ENCODE assay signal across 22 mouse cellular contexts in the genomic region with DNA sequence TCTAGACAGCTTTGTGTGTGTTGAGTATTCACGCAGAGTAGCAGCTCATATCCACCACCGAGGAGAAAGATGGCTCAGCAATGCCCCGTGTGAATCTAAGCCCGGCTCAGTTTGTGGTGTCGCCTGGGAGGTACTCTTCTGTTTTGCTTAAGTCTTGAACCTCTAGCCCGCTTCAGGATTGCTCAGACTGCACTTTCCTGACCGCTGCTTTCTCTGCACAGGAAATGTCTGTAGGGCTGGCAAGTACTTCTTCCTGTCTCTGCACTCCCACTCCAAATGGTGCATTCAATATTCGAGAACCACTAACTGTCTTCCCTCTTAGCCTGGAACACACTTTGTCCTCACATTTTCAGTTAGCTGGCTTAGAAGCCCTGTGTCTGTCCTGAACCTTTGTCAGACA. TPM values are rescaled to one million over a fixed set of nuclear protein-coding genes. Genes with fewer than 3 reads are reported as not detected.
DNase-seq lines count a peak whose midpoint lies in the region; ATAC-seq and TF ChIP-seq lines count a peak whose summit lies in the region.
"Had no signal": no experiment of that assay in that cellular context is flagged by ENCODE, and none has a peak within 500 bp of the region (broad histone marks: within the 10 kb centered on the region; RNA-seq: fewer than 3 reads in every experiment).

No protein-coding gene starts in this region.

- H3K36me3 ChIP-seq in lung, postnatal 0 days (ENCODE audit: insufficient read depth, low read length), result no peaks in the 10 kb centered on the region
- H3K36me3 ChIP-seq in hindbrain, postnatal 0 days (ENCODE audit: insufficient read depth, low read length), result no peaks in the 10 kb centered on the region
- H3K36me3 ChIP-seq: heart, embryonic 12.5 days; limb, embryonic 12.5 days; midbrain, embryonic 12.5 days had no signal

- no peak for TF ChIP-seq POLR2A in bone marrow macrophage, adult 2 months (IDR thresholded peaks at IDR 0.05; ENCODE audit: borderline replicate concordance, low read depth, low read length)

- peaks cover 10% of the 10 kb centered on the region; the same call in 1 of the 2 replicates for H3K4me1 ChIP-seq in lung, postnatal 0 days (ENCODE audit: insufficient read depth, low read depth, low read length)
- peaks cover 16% of the 10 kb centered on the region for H3K4me1 ChIP-seq in bone marrow macrophage, adult 2 months (ENCODE audit: control insufficient read depth, insufficient read depth, low read length)
- peaks cover 3% of the 10 kb centered on the region; the same call in 1 of the 2 replicates for H3K4me1 ChIP-seq in hindbrain, postnatal 0 days (ENCODE audit: insufficient read depth, low read length)

- ATAC-seq in lung, postnatal 0 days, result no peak
- no peak for ATAC-seq in hindbrain, postnatal 0 days
- no peak for ATAC-seq in monocyte, adult 5-6 weeks (replicated peaks; ENCODE audit: insufficient number of reproducible peaks, low FRiP score, low TSS enrichment, poor library complexity, severe bottlenecking)
- ATAC-seq: hindbrain, embryonic 16.5 days had no signal

- no peak overlapping the region for H3K4me2 ChIP-seq in lung, postnatal 0 days (replicated peaks; ENCODE audit: low read depth, low read length)
- no peak overlapping the region for H3K4me2 ChIP-seq in hindbrain, postnatal 0 days (ENCODE audit: low read depth, low read length)
- H3K4me2 ChIP-seq: heart, embryonic 12.5 days; limb, embryonic 12.5 days; midbrain, embryonic 12.5 days had no signal

- H3K9me3 ChIP-seq in lung, postnatal 0 days (ENCODE audit: low read length), result no peaks in the 10 kb centered on the region
- H3K9me3 ChIP-seq in hindbrain, postnatal 0 days (ENCODE audit: low read length), result no peaks in the 10 kb centered on the region
- H3K9me3 ChIP-seq: heart, embryonic 12.5 days; limb, embryonic 12.5 days; midbrain, embryonic 12.5 days had no signal

- no peak for TF ChIP-seq CTCF in lung, postnatal 0 days (IDR thresholded peaks at IDR 0.05)
- TF ChIP-seq CTCF in bone marrow macrophage, adult 2 months (IDR thresholded peaks at IDR 0.05; ENCODE audit: low read depth, low read length), result no peak
- TF ChIP-seq CTCF in hindbrain, postnatal 0 days (IDR thresholded peaks at IDR 0.05; ENCODE audit: low read depth), result no peak

- peak; percentile 7 for DNase-seq in lung, postnatal 36 days
- no peak for DNase-seq in lung, postnatal 0 days (ENCODE audit: low spot score)
- DNase-seq in CD8-positive naive resting alpha-beta T cell, adult 2 months (ENCODE audit: low read depth in 2 of 2, low spot score in 2 of 2), result peak; percentile 12 to 16
- peak; percentile 39 for DNase-seq in thymus, postnatal 14 days
- no peak for DNase-seq in hindbrain, postnatal 0 days (ENCODE audit: low spot score)
- DNase-seq: adrenal gland, postnatal 14 days; cerebellum, postnatal 10 days; gastrocnemius, postnatal 25 days; heart, postnatal 36 days; kidney, adult 18-20 months; kidney, postnatal 10 days; lung, postnatal 14 days; right cerebral cortex, adult 18-20 months had no signal

- no peak overlapping the region for H3K9ac ChIP-seq in lung, postnatal 0 days (replicated peaks; ENCODE audit: low read depth)
- H3K9ac ChIP-seq in hindbrain, postnatal 0 days (replicated peaks; ENCODE audit: low read length), result no peak overlapping the region
- H3K9ac ChIP-seq: heart, embryonic 12.5 days; limb, embryonic 12.5 days; liver, embryonic 14.5 days; midbrain, embryonic 12.5 days had no signal

- no peaks in the 10 kb centered on the region for H3K27me3 ChIP-seq in lung, postnatal 0 days (replicated peaks; ENCODE audit: insufficient read depth, low read length)
- no peaks in the 10 kb centered on the region for H3K27me3 ChIP-seq in hindbrain, postnatal 0 days (ENCODE audit: insufficient read depth, low read length)

- no peak overlapping the region for H3K27ac ChIP-seq in lung, postnatal 0 days (ENCODE audit: low read length)
- peak overlapping the region; percentile 81 for H3K27ac ChIP-seq in bone marrow macrophage, adult 2 months (ENCODE audit: insufficient read depth, low read depth, low read length)
- H3K27ac ChIP-seq in hindbrain, postnatal 0 days, result no peak overlapping the region
- H3K27ac ChIP-seq: layer of hippocampus, adult 2 months; limb, embryonic 12.5 days; liver, embryonic 14.5 days; midbrain, embryonic 12.5 days had no signal

- 46% methylated on average over 8 of the region's 8 CpGs for WGBS in lung, postnatal 0 days
- WGBS in hindbrain, postnatal 0 days, result 65% methylated on average over 8 of the region's 8 CpGs

- no peak overlapping the region for H3K4me3 ChIP-seq in lung, postnatal 0 days (ENCODE audit: low read depth, low read length)
- H3K4me3 ChIP-seq in bone marrow macrophage, adult 2 months (ENCODE audit: insufficient read depth, low read length), result no peak overlapping the region
- H3K4me3 ChIP-seq in hindbrain, postnatal 0 days (ENCODE audit: low read length), result no peak overlapping the region
- H3K4me3 ChIP-seq: heart, embryonic 12.5 days; layer of hippocampus, adult 2 months; limb, embryonic 12.5 days; midbrain, embryonic 12.5 days; myocyte had no signal

- TF ChIP-seq EP300 in lung, postnatal 0 days (IDR thresholded peaks at IDR 0.05), result no peak

RNA-seq across cellular contexts. Expression of a gene that starts 2.3 kb away (rescaled TPM):
- polyA plus RNA-seq in lung, postnatal 0 days (2015; fragmentation: Nextera tagmentation; extraction: Ambion mirVana), result 2.4 and 2.8 TPM in 2 replicates
- 16.0 and 16.2 TPM in 2 replicates for polyA plus RNA-seq in bone marrow macrophage, adult 2 months (2012; ENCODE audit: insufficient read depth, insufficient read length, missing spikeins)
- total RNA-seq in hindbrain, postnatal 0 days (2014; rRNA removed), result 45.7 and 47.2 TPM in 2 replicates
- 9.5 and 9.6 TPM in 2 replicates for polyA plus RNA-seq in hindbrain, postnatal 0 days (2015; fragmentation: Nextera tagmentation; extraction: Ambion mirVana)
- 2.6 to 10.0 TPM (median 5.9 TPM) in 3 replicates for total RNA-seq in monocyte, adult 5-6 weeks (2017)

RNA-seq across cellular contexts. Expression of a gene that starts 51.8 kb away (rescaled TPM):
- 27.5 and 27.6 TPM in 2 replicates for polyA plus RNA-seq in lung, postnatal 0 days (2015; fragmentation: Nextera tagmentation; extraction: Ambion mirVana)
- polyA plus RNA-seq in bone marrow macrophage, adult 2 months (2012; ENCODE audit: insufficient read depth, insufficient read length, missing spikeins), result 9.8 and 10.7 TPM in 2 replicates
- 16.0 and 19.0 TPM in 2 replicates for total RNA-seq in hindbrain, postnatal 0 days (2014; rRNA removed)
- polyA plus RNA-seq in hindbrain, postnatal 0 days (2015; fragmentation: Nextera tagmentation; extraction: Ambion mirVana), result 32.9 and 34.9 TPM in 2 replicates
- total RNA-seq in monocyte, adult 5-6 weeks (2017), result 43.3 to 130 TPM (median 45.7 TPM) in 3 replicates

Comparison
In these comparisons a context has a peak if more than half of its experiments do, and no peak if none do; other contexts are left out.
1. DNase-seq: peak in lung, postnatal 36 days (single experiment), CD8-positive naive resting alpha-beta T cell, adult 2 months (2 of 2) and thymus, postnatal 14 days (single experiment); none in lung, postnatal 0 days (single experiment) and hindbrain, postnatal 0 days (single experiment).